Mouse (Mus musculus) MEL (cell line): ENCODE data around the gene Ppp1cc. TPM values are rescaled to one million over a fixed set of nuclear protein-coding genes. Genes with fewer than 3 reads are reported as not detected.

Experiments used
- DNase-seq: peaks from one replicate; pipeline ENCODE4 v3.0.0; 2011; ENCODE audit warnings: low read depth, low spot score
- H3K27ac ChIP-seq: 2 replicates; pipeline ENCODE4 v1.5.1; 2012; ENCODE audit warnings: low read depth, mild to moderate bottlenecking, control low read depth, low read length, moderate library complexity; ENCODE audit not compliant: control insufficient read depth
- H3K27me3 ChIP-seq, 2 experiments: fragments of 150-350 bp in 1 of 2; sonication (generic) in 1 of 2; 2 replicates each; pipeline ENCODE4 v1.6.1; 2012; ENCODE audit warnings: low read length in 2 of 2, mild to moderate bottlenecking in 2 of 2, improper control_type of control experiment in 1 of 2, moderate library complexity in 1 of 2; ENCODE audit not compliant: insufficient read depth in 2 of 2, control insufficient read depth in 1 of 2
- H3K36me3 ChIP-seq, 2 experiments: 2 replicates each; pipeline ENCODE4 v1.6.1; 2012 to 2014; ENCODE audit warnings: low read length in 2 of 2, improper control_type of control experiment in 1 of 2, inconsistent platforms in 1 of 2, mild to moderate bottlenecking in 1 of 2; ENCODE audit not compliant: insufficient read depth in 2 of 2, control insufficient read depth in 1 of 2
- H3K4me1 ChIP-seq, 2 experiments: fragments of 150-350 bp in 1 of 2; sonication (generic) in 1 of 2; 2 replicates each; pipeline ENCODE4 v1.6.1; 2012; ENCODE audit warnings: low read length in 2 of 2, improper control_type of control experiment in 1 of 2, mild to moderate bottlenecking in 1 of 2; ENCODE audit not compliant: insufficient read depth in 2 of 2, control insufficient read depth in 1 of 2
- H3K4me3 ChIP-seq, 2 experiments: fragments of 150-350 bp in 1 of 2; sonication (generic) in 1 of 2; 2 replicates each; pipeline ENCODE4 v1.5.1; 2012; ENCODE audit warnings: low read depth in 2 of 2, low read length in 2 of 2, mild to moderate bottlenecking in 2 of 2, moderate library complexity in 2 of 2, control low read depth in 1 of 2, improper control_type of control experiment in 1 of 2; ENCODE audit not compliant: control insufficient read depth in 1 of 2, insufficient read depth in 1 of 2
- H3K79me2 ChIP-seq: 2 replicates; pipeline ENCODE4 v1.6.1; 2012; ENCODE audit warnings: mild to moderate bottlenecking, low read length, moderate library complexity; ENCODE audit not compliant: control insufficient read depth, poor library complexity, insufficient read depth
- H3K9ac ChIP-seq: 2 replicates; pipeline ENCODE4 v1.6.1; 2012; ENCODE audit warnings: low read depth, mild to moderate bottlenecking, control low read depth, low read length, moderate library complexity; ENCODE audit not compliant: control insufficient read depth, poor library complexity, severe bottlenecking
- H3K9me3 ChIP-seq: fragments of 150-350 bp; sonication (generic); replicated peaks from 2 replicates; pipeline ENCODE4 v1.6.1; 2012; ENCODE audit warnings: mild to moderate bottlenecking, low read length, improper control_type of control experiment, moderate library complexity; ENCODE audit not compliant: insufficient read depth
- BHLHE40 ChIP-seq: IDR thresholded peaks from 2 replicates; pipeline ENCODE4 v1.6.1; 2012; ENCODE audit warnings: low read depth, mild to moderate bottlenecking, inconsistent platforms, low read length, improper control_type of control experiment, borderline replicate concordance
- CTCF ChIP-seq, 3 experiments: IDR thresholded peaks in 2 of 3; conservative IDR thresholded peaks in 1 of 3; 2 replicates each; pipeline ENCODE4 v1.5.1; 2011 to 2012; ENCODE audit warnings: low read length in 3 of 3, low read depth in 2 of 3, mild to moderate bottlenecking in 2 of 3, improper control_type of control experiment in 1 of 3, inconsistent platforms in 1 of 3, mixed read lengths in 1 of 3, moderate library complexity in 1 of 3; ENCODE audit not compliant: control insufficient read depth in 1 of 3, insufficient read depth in 1 of 3, poor library complexity in 1 of 3, severe bottlenecking in 1 of 3
- ELF1 ChIP-seq: IDR thresholded peaks from 2 replicates; pipeline ENCODE4 v1.6.1; 2014; ENCODE audit warnings: low read depth, mild to moderate bottlenecking, inconsistent platforms, low read length, improper control_type of control experiment, moderate library complexity
- GABPA ChIP-seq: IDR thresholded peaks from 2 replicates; pipeline ENCODE4 v1.6.1; 2012; ENCODE audit warnings: low read depth, mild to moderate bottlenecking, inconsistent platforms, low read length, improper control_type of control experiment, moderate library complexity
- MYB ChIP-seq: IDR thresholded peaks from 2 replicates; pipeline ENCODE4 v1.6.1; 2011; ENCODE audit warnings: mild to moderate bottlenecking, low read depth, low read length, improper control_type of control experiment
- NELFE ChIP-seq: IDR thresholded peaks from 2 replicates; pipeline ENCODE4 v1.6.1; 2011; ENCODE audit warnings: low read depth, low read length, improper control_type of control experiment
- NRF1 ChIP-seq: IDR thresholded peaks from 2 replicates; pipeline ENCODE4 v1.6.1; 2014; ENCODE audit warnings: low read depth, mild to moderate bottlenecking, inconsistent platforms, low read length, improper control_type of control experiment, moderate library complexity; ENCODE audit not compliant: poor library complexity, insufficient read depth, severe bottlenecking
- POLR2AphosphoS5 ChIP-seq: IDR thresholded peaks from 2 replicates; pipeline ENCODE4 v1.6.1; 2012; ENCODE audit warnings: low read depth, borderline replicate concordance, mild to moderate bottlenecking, inconsistent platforms, low read length, moderate library complexity, mixed read lengths
- RAD21 ChIP-seq: IDR thresholded peaks from 2 replicates; pipeline ENCODE4 v1.6.1; 2011; ENCODE audit warnings: mild to moderate bottlenecking, low read depth, low read length, improper control_type of control experiment
- SMC3 ChIP-seq: IDR thresholded peaks from 2 replicates; pipeline ENCODE4 v1.6.1; 2011; ENCODE audit warnings: low read depth, low read length, improper control_type of control experiment
- TAL1 ChIP-seq: IDR thresholded peaks from 2 replicates; pipeline ENCODE4 v1.6.1; 2012; ENCODE audit warnings: mild to moderate bottlenecking, inconsistent platforms, low read length, moderate library complexity, mixed read lengths
- TBP ChIP-seq: IDR thresholded peaks from 2 replicates; pipeline ENCODE4 v1.8.0; 2011; ENCODE audit warnings: low read depth, low read length, improper control_type of control experiment
- UBTF ChIP-seq: IDR thresholded peaks from 2 replicates; pipeline ENCODE4 v1.6.1; 2012; ENCODE audit warnings: low read depth, mild to moderate bottlenecking, inconsistent platforms, low read length, improper control_type of control experiment, moderate library complexity, borderline replicate concordance; ENCODE audit not compliant: insufficient read depth
- USF2 ChIP-seq, 2 experiments: IDR thresholded peaks; 2 replicates each; pipeline ENCODE4 v1.6.1; 2011 to 2012; ENCODE audit warnings: improper control_type of control experiment in 2 of 2, low read length in 2 of 2, borderline replicate concordance in 1 of 2, inconsistent platforms in 1 of 2, low read depth in 1 of 2, mild to moderate bottlenecking in 1 of 2; ENCODE audit not compliant: insufficient read depth in 1 of 2
- ZC3H11A ChIP-seq: IDR thresholded peaks from 2 replicates; pipeline ENCODE4 v1.6.1; 2012; ENCODE audit warnings: low read depth, mild to moderate bottlenecking, inconsistent platforms, low read length, improper control_type of control experiment
- ZMIZ1 ChIP-seq: IDR thresholded peaks from 2 replicates; pipeline ENCODE4 v1.6.1; 2012; ENCODE audit warnings: low read depth, mild to moderate bottlenecking, inconsistent platforms, low read length, improper control_type of control experiment, moderate library complexity
- polyA plus RNA-seq, 2 experiments: library from polyadenylated mRNA; stranded (reverse) in 1 of 2; unstranded in 1 of 2; fragments of >175 nt in 1 of 2; fragments of >200 nt in 1 of 2; gene quantifications; 2 replicates each; pipeline versions ENCODE4 v1.2.1 to v1.2.4; 2012; ENCODE audit warnings: low replicate concordance in 2 of 2, low read depth in 1 of 2; ENCODE audit not compliant: insufficient read length in 2 of 2, insufficient read depth in 1 of 2, missing spikeins in 1 of 2
- total RNA-seq: library from RNA; depleted of rRNA; stranded (reverse); fragments of 300-350 nt; gene quantifications from 2 replicates; pipeline ENCODE4 v1.2.3, GENCODE M21; 2012

Ppp1cc gene
- total and polyA plus RNA-seq, 3 experiments = 305 to 420 TPM; not detected in 1

GRCm38 (mm10) chr5:122115266-122115763, 42.8 kb upstream of the Ppp1cc start:
- TF ChIP-seq ZC3H11A = no peak
- TF ChIP-seq, all 39 proteins: peak for 0
- H3K36me3 ChIP-seq = no peaks in the 10 kb centered on the region
- no peaks in the 10 kb centered on the region for H3K27me3 ChIP-seq
- H3K4me1 ChIP-seq = no peaks in the 10 kb centered on the region
- H3K9ac ChIP-seq = no peak overlapping the region
- no peak overlapping the region for H3K4me3 ChIP-seq
- no peaks in the 10 kb centered on the region for H3K9me3 ChIP-seq
- H3K27ac ChIP-seq = no peak overlapping the region
- H3K79me2 ChIP-seq = no peaks in the 10 kb centered on the region
- DNase-seq = no peak

- no peak overlapping the region for H3K4me3 ChIP-seq
- no peak overlapping the region for H3K27ac ChIP-seq
- H3K36me3 ChIP-seq = no peaks in the 10 kb centered on the region
- no peaks in the 10 kb centered on the region for H3K4me1 ChIP-seq
- no peak overlapping the region for H3K9ac ChIP-seq
- no peaks in the 10 kb centered on the region for H3K27me3 ChIP-seq
- no peaks in the 10 kb centered on the region for H3K9me3 ChIP-seq
- peak; percentile 27; the same call in 1 of the 2 replicates for TF ChIP-seq SMC3
- TF ChIP-seq POLR2AphosphoS5 = no peak
- no peak for TF ChIP-seq ZC3H11A
- no peak for TF ChIP-seq MYB
- peak; percentile 24; the same call in 1 of the 2 replicates for TF ChIP-seq BHLHE40
- no peak for TF ChIP-seq NRF1
- no peak; the same call in 1 of the 2 replicates for TF ChIP-seq RAD21
- TF ChIP-seq USF2 (IDR thresholded peaks at IDR 0.05; ENCODE audit: borderline replicate concordance in 1 of 2, insufficient read depth in 1 of 2, low read depth in 1 of 2, low read length in 2 of 2) = no peak
- no peak for TF ChIP-seq UBTF
- TF ChIP-seq TBP = no peak
- TF ChIP-seq CTCF (IDR thresholded peaks at IDR 0.05 in 2 of 3, conservative IDR thresholded peaks at IDR 0.05 in 1 of 3; ENCODE audit: control insufficient read depth in 1 of 3, insufficient read depth in 1 of 3, low read depth in 2 of 3, low read length in 3 of 3, poor library complexity in 1 of 3, severe bottlenecking in 1 of 3) = peak; percentile 49 to 72 (median 61)
- TF ChIP-seq NELFE = no peak
- H3K79me2 ChIP-seq = no peaks in the 10 kb centered on the region
- peak; percentile 56 for DNase-seq
Observed at GRCm38 (mm10) chr5:122116243-122116642, 41.8 kb upstream of the Ppp1cc start.

GRCm38 (mm10) chr5:122125211-122125760, 32.8 kb upstream of the Ppp1cc start:
- DNase-seq = no peak
- H3K9ac ChIP-seq = no peak overlapping the region
- TF ChIP-seq ELF1 (no peak), TAL1 (no peak), GABPA (no peak), ZMIZ1 (no peak)

More at GRCm38 (mm10) chr5:122125211-122125760, 32.8 kb upstream of the Ppp1cc start:
- Histone ChIP-seq H3K36me3 (no peaks in the 10 kb centered on the region; a peak in 2 of 4 replicates), H3K27me3 (no peaks in the 10 kb centered on the region), H3K27ac (no peak overlapping the region), H3K9me3 (no peaks in the 10 kb centered on the region), H3K79me2 (no peaks in the 10 kb centered on the region), H3K4me3 (no peak overlapping the region), H3K4me1 (peaks cover 0 to 9% of the 10 kb centered on the region in 2 experiments; a peak in 3 of 4 replicates)
